Mouse (Mus musculus) cortical plate, adult 2 months (tissue): ENCODE measurements around the gene Zfyve19.

Experiments
- CTCF ChIP-seq: fragments of 200-500 bp; IDR thresholded peaks from 2 replicates; pipeline ENCODE4 v1.5.1; 2011; ENCODE audit warnings: mild to moderate bottlenecking, control low read depth, low read length; ENCODE audit not compliant: insufficient read depth; ENCODE audit errors: extremely low read depth
- POLR2A ChIP-seq: fragments of 200-500 bp; IDR thresholded peaks from 2 replicates; pipeline ENCODE4 v1.6.1; 2011; ENCODE audit warnings: mild to moderate bottlenecking, low read length, control low read depth; ENCODE audit not compliant: insufficient read depth; ENCODE audit errors: extremely low read depth

GRCm38 (mm10) chr2:119262978-119263377 lies 54.6 kb downstream of the Zfyve19 start:
- TF ChIP-seq CTCF, result no peak
- no peak for TF ChIP-seq POLR2A
